8 mouse cellular contexts compared by ENCODE assay signal in the genomic region with DNA sequence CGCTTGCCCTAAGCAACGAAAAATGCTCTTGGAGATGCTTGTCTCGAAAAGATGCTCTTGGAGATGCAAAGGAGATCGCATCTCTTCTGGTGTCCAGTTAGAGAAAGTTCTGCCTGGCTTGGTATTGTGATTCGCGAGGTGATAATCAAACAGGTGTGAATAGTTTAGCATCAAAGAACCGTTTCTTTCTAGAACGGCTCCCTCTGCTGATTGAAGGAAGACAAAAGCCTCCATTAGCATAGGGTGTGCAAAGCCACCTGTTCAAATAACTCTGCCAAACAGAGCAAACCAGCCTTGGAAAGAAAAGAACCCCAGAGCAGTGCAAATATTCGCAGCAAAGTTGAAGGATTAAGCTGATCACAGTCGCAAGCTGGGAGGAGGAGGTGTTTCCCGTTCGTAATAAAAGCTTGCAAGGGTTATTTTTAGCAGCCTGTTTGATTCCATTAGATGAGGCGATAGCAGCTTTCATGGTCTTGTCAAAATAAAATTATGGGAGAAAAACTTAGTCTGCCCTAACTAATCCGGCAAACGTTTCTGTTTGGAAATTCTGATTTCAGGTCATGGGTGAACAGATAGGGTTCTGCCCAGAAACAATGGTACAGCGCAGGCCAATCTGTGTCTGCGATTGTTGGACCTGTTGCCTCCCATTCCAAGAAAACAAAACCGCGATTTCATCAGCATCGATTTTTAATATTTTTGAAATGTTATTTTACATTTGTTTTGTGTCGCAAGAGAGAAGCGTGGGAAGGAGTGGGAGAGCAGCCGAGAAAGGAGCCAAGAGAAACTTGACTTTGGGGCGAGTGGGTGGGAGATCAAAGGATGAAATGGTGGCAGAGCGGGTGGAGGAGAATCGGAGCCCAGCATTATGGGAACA.
DNase-seq lines count a peak whose midpoint lies in the region; ATAC-seq and TF ChIP-seq lines count a peak whose summit lies in the region.

No protein-coding gene starts in this region.

- no peak for TF ChIP-seq CTCF in MEL (IDR thresholded peaks at IDR 0.05 in 2 of 3, conservative IDR thresholded peaks at IDR 0.05 in 1 of 3; ENCODE audit: control insufficient read depth in 1 of 3, insufficient read depth in 1 of 3, low read depth in 2 of 3, low read length in 3 of 3, poor library complexity in 1 of 3, severe bottlenecking in 1 of 3)
- TF ChIP-seq CTCF in stomach, postnatal 0 days (IDR thresholded peaks at IDR 0.05; ENCODE audit: low read depth): peak; percentile 57

- TF ChIP-seq EP300 in MEL (IDR thresholded peaks at IDR 0.05; ENCODE audit: low read depth in 1 of 2, low read length in 2 of 2): no peak
- TF ChIP-seq EP300 in stomach, postnatal 0 days (optimal IDR thresholded peaks at IDR 0.05): peak; percentile 81

- ATAC-seq in heart, embryonic 16.5 days (replicated peaks; ENCODE audit: extremely low read depth, insufficient read depth, low FRiP score): no peak
- ATAC-seq in forebrain, embryonic 14.5 days: peak; percentile 56
- 0 out of 2 replicates have a peak, but pooled peaks have one; percentile 55 for ATAC-seq in limb, embryonic 11.5 days (ENCODE audit: insufficient number of reproducible peaks, low FRiP score, low TSS enrichment, low read depth)
- ATAC-seq in stomach, postnatal 0 days (ENCODE audit: low FRiP score, low TSS enrichment): peak; percentile 83

- peaks cover 28% of the 10 kb centered on the region for H3K27me3 ChIP-seq in heart, embryonic 16.5 days (ENCODE audit: control insufficient read depth, insufficient read depth, low read length)
- H3K27me3 ChIP-seq in MEL (ENCODE audit: control insufficient read depth in 1 of 2, insufficient read depth in 2 of 2, low read length in 2 of 2): no peaks in the 10 kb centered on the region
- H3K27me3 ChIP-seq in forebrain, embryonic 14.5 days (replicated peaks; ENCODE audit: control insufficient read depth, insufficient read depth, low read length): 0 out of 2 replicates have a peak, but pooled peaks cover 5% of the 10 kb centered on the region
- H3K27me3 ChIP-seq in limb, embryonic 11.5 days (ENCODE audit: control insufficient read depth, insufficient read depth, low read length): peaks cover 18% of the 10 kb centered on the region
- no peaks in the 10 kb centered on the region for H3K27me3 ChIP-seq in stomach, postnatal 0 days (ENCODE audit: control insufficient read depth, insufficient read depth, low read length)

- no peak for TF ChIP-seq POLR2A in MEL (IDR thresholded peaks at IDR 0.05; ENCODE audit: control insufficient read depth in 1 of 2, insufficient read depth in 1 of 2, low read depth in 1 of 2, low read length in 2 of 2, poor library complexity in 1 of 2)

- intact Hi-C loops in heart, postnatal 25 days (cut with DNase I): no loop called here

- WGBS in heart, embryonic 16.5 days: 22% methylated on average over 26 of the region's 26 CpGs
- 11% methylated on average over 26 of the region's 26 CpGs for WGBS in forebrain, embryonic 14.5 days
- WGBS in limb, embryonic 11.5 days: 14% methylated on average over 26 of the region's 26 CpGs
- WGBS in stomach, postnatal 0 days: 13% methylated on average over 26 of the region's 26 CpGs

- peak overlapping the region; percentile 87 for H3K4me2 ChIP-seq in heart, embryonic 16.5 days (ENCODE audit: low read depth, low read length)
- peak overlapping the region; percentile 78 for H3K4me2 ChIP-seq in forebrain, embryonic 14.5 days (ENCODE audit: low read length)
- peak overlapping the region; percentile 97 for H3K4me2 ChIP-seq in limb, embryonic 11.5 days (ENCODE audit: low read depth, severe bottlenecking)
- H3K4me2 ChIP-seq in stomach, postnatal 0 days (replicated peaks; ENCODE audit: low read depth): peak overlapping the region; percentile 73

- no peak overlapping the region for H3K27ac ChIP-seq in heart, embryonic 16.5 days (ENCODE audit: low read length)
- no peak overlapping the region for H3K27ac ChIP-seq in MEL (ENCODE audit: control insufficient read depth, low read depth, low read length)
- H3K27ac ChIP-seq in forebrain, embryonic 14.5 days (ENCODE audit: low read depth, low read length): no peak overlapping the region
- no peak overlapping the region for H3K27ac ChIP-seq in limb, embryonic 11.5 days (replicated peaks; ENCODE audit: low read depth, low read length)
- H3K27ac ChIP-seq in stomach, postnatal 0 days (replicated peaks): peak overlapping the region; percentile 82

- 0 out of 2 replicates have a peak, but pooled peaks cover 2% of the 10 kb centered on the region for H3K4me1 ChIP-seq in heart, embryonic 16.5 days (ENCODE audit: control insufficient read depth, insufficient read depth, low read length)
- no peaks in the 10 kb centered on the region for H3K4me1 ChIP-seq in MEL (ENCODE audit: control insufficient read depth in 1 of 2, insufficient read depth in 2 of 2, low read length in 2 of 2)
- peaks cover 7% of the 10 kb centered on the region; the same call in 1 of the 2 replicates for H3K4me1 ChIP-seq in forebrain, embryonic 14.5 days (ENCODE audit: control insufficient read depth, insufficient read depth, low read length)
- H3K4me1 ChIP-seq in limb, embryonic 11.5 days (ENCODE audit: control insufficient read depth, insufficient read depth, low read length): peaks cover 4% of the 10 kb centered on the region; the same call in 1 of the 2 replicates
- H3K4me1 ChIP-seq in stomach, postnatal 0 days (replicated peaks; ENCODE audit: control insufficient read depth, insufficient read depth): no peaks in the 10 kb centered on the region

- TF ChIP-seq RAD21 in MEL (IDR thresholded peaks at IDR 0.05; ENCODE audit: low read depth, low read length): no peak

- no peak for DNase-seq in heart, postnatal 25 days (ENCODE audit: low spot score)
- no peak for DNase-seq in MEL (ENCODE audit: low read depth, low spot score)
- DNase-seq in forebrain, embryonic 14.5 days (ENCODE audit: low spot score): peak; percentile 81
- DNase-seq in limb, embryonic 11.5 days (ENCODE audit: low spot score): no peak
- peak; percentile 59 for DNase-seq in stomach, postnatal 0 days (ENCODE audit: low spot score)
- DNase-seq in urinary bladder, adult 2 months (ENCODE audit: low spot score): no peak
- DNase-seq in spleen, adult 12 weeks (ENCODE audit: low spot score): no peak

- H3K79me2 ChIP-seq in MEL (ENCODE audit: control insufficient read depth, insufficient read depth, low read length, poor library complexity): no peaks in the 10 kb centered on the region

- H3K4me3 ChIP-seq in heart, embryonic 16.5 days (ENCODE audit: low read length): peak overlapping the region; percentile 55
- H3K4me3 ChIP-seq in MEL (ENCODE audit: control insufficient read depth in 1 of 2, insufficient read depth in 1 of 2, low read depth in 2 of 2, low read length in 2 of 2): no peak overlapping the region
- H3K4me3 ChIP-seq in forebrain, embryonic 14.5 days (ENCODE audit: low read depth, low read length): peak overlapping the region; percentile 40
- H3K4me3 ChIP-seq in limb, embryonic 11.5 days (ENCODE audit: low read depth, low read length): peak overlapping the region; percentile 51
- peak overlapping the region; percentile 44 for H3K4me3 ChIP-seq in stomach, postnatal 0 days (ENCODE audit: low read depth, low read length)

- H3K9ac ChIP-seq in heart, embryonic 16.5 days (ENCODE audit: low read length): no peak overlapping the region; the same call in 1 of the 2 replicates
- no peak overlapping the region for H3K9ac ChIP-seq in MEL (ENCODE audit: control insufficient read depth, low read depth, low read length, poor library complexity, severe bottlenecking)
- peak overlapping the region; percentile 35 for H3K9ac ChIP-seq in forebrain, embryonic 14.5 days (ENCODE audit: low read length)
- H3K9ac ChIP-seq in limb, embryonic 11.5 days (ENCODE audit: low read length): peak overlapping the region; percentile 40; the same call in 1 of the 2 replicates
- H3K9ac ChIP-seq in stomach, postnatal 0 days (ENCODE audit: low read length): no peak overlapping the region

- H3K9me3 ChIP-seq in heart, embryonic 16.5 days (replicated peaks; ENCODE audit: control insufficient read depth, low read length): peaks cover 4% of the 10 kb centered on the region; the same call in 1 of the 2 replicates
- no peaks in the 10 kb centered on the region for H3K9me3 ChIP-seq in MEL (replicated peaks; ENCODE audit: insufficient read depth, low read length)
- no peaks in the 10 kb centered on the region for H3K9me3 ChIP-seq in forebrain, embryonic 14.5 days (replicated peaks; ENCODE audit: control insufficient read depth, low read length)
- H3K9me3 ChIP-seq in limb, embryonic 11.5 days (ENCODE audit: control insufficient read depth, low read length): 0 out of 2 replicates have a peak, but pooled peaks cover 3% of the 10 kb centered on the region
- H3K9me3 ChIP-seq in stomach, postnatal 0 days (ENCODE audit: control insufficient read depth, low read length): no peaks in the 10 kb centered on the region

- no peaks in the 10 kb centered on the region for H3K36me3 ChIP-seq in heart, embryonic 16.5 days (ENCODE audit: control insufficient read depth, insufficient read depth)
- no peaks in the 10 kb centered on the region for H3K36me3 ChIP-seq in MEL (ENCODE audit: control insufficient read depth in 1 of 2, insufficient read depth in 2 of 2, low read length in 2 of 2)
- no peaks in the 10 kb centered on the region for H3K36me3 ChIP-seq in forebrain, embryonic 14.5 days (ENCODE audit: control insufficient read depth, insufficient read depth, low read length)
- H3K36me3 ChIP-seq in limb, embryonic 11.5 days (ENCODE audit: control insufficient read depth, insufficient read depth, low read length): no peaks in the 10 kb centered on the region
- no peaks in the 10 kb centered on the region for H3K36me3 ChIP-seq in stomach, postnatal 0 days (ENCODE audit: control insufficient read depth, insufficient read depth, low read length)

TF ChIP-seq in MEL, 35 proteins besides CTCF, POLR2A, EP300 and RAD21:
- 0 out of 2 replicates have a peak, but pooled peaks have one; percentile 7 for TF ChIP-seq SMC3 (IDR thresholded peaks at IDR 0.05; ENCODE audit: low read depth, low read length)
- TF ChIP-seq USF2 (IDR thresholded peaks at IDR 0.05; ENCODE audit: borderline replicate concordance in 1 of 2, insufficient read depth in 1 of 2, low read depth in 1 of 2, low read length in 2 of 2): no peak

Comparison
In these comparisons a context has a peak if more than half of its experiments do, and no peak if none do; other contexts are left out.
1. H3K4me3 ChIP-seq: peak in heart, embryonic 16.5 days (single experiment), forebrain, embryonic 14.5 days (single experiment), limb, embryonic 11.5 days (single experiment) and stomach, postnatal 0 days (single experiment); none in MEL (0 of 2).
2. H3K9ac ChIP-seq: peak in forebrain, embryonic 14.5 days (single experiment) and limb, embryonic 11.5 days (single experiment); none in heart, embryonic 16.5 days (single experiment), MEL (single experiment) and stomach, postnatal 0 days (single experiment).
3. DNase-seq: peak in forebrain, embryonic 14.5 days (single experiment) and stomach, postnatal 0 days (single experiment); none in heart, postnatal 25 days (single experiment), MEL (single experiment), limb, embryonic 11.5 days (single experiment), urinary bladder, adult 2 months (single experiment) and spleen, adult 12 weeks (single experiment).
4. Peak in every context shown above with its lines, with median percentiles within 50 percentile points of each other: H3K4me2 ChIP-seq.